Mouse (Mus musculus) 416B (cell line): Measurements from ENCODE around the gene Rnf214.

Experiments
- DNase-seq: peaks from one replicate; pipeline ENCODE4 v3.0.0; 2011; ENCODE audit warnings: low read depth

Rnf214 gene

GRCm38 (mm10) chr9:45935628-45936210 lies 29.0 kb upstream of the Rnf214 start, which contains the start of gene Tagln:
TSS of gene Tagln (minus strand) at chr9:45936058.
- DNase-seq, result no peak

- no peak for DNase-seq
Observed at GRCm38 (mm10) chr9:45932571-45933415, 26.1 kb upstream of the Rnf214 start.

- DNase-seq, result no peak
Observed at GRCm38 (mm10) chr9:45931958-45932357, 25.2 kb upstream of the Rnf214 start.

- no peak for DNase-seq
Observed at GRCm38 (mm10) chr9:45929285-45929684, 22.6 kb upstream of the Rnf214 start.

GRCm38 (mm10) chr9:45919895-45920294 lies 13.2 kb upstream of the Rnf214 start:
- no peak for DNase-seq

- DNase-seq, result no peak
Observed at GRCm38 (mm10) chr9:45917041-45917934, 10.6 kb upstream of the Rnf214 start.

- DNase-seq, result no peak
Observed at GRCm38 (mm10) chr9:45915659-45916058, 8.9 kb upstream of the Rnf214 start.

GRCm38 (mm10) chr9:45911673-45912072 lies 5.0 kb upstream of the Rnf214 start:
- DNase-seq, result peak; percentile 61

GRCm38 (mm10) chr9:45910995-45911394 lies 4.3 kb upstream of the Rnf214 start:
- no peak for DNase-seq

- no peak for DNase-seq
Observed at GRCm38 (mm10) chr9:45907078-45907428, 342 bp upstream of the Rnf214 start.

GRCm38 (mm10) chr9:45905811-45906237 lies 887 bp downstream of the Rnf214 start:
- peak; percentile 20 for DNase-seq

GRCm38 (mm10) chr9:45905196-45905595 lies 1.5 kb downstream of the Rnf214 start:
- no peak for DNase-seq

GRCm38 (mm10) chr9:45893681-45894080 lies 13.0 kb downstream of the Rnf214 start:
- peak; percentile 21 for DNase-seq

GRCm38 (mm10) chr9:45877928-45878327 lies 28.8 kb downstream of the Rnf214 start:
- peak; percentile 77 for DNase-seq

GRCm38 (mm10) chr9:45870265-45870664 lies 36.4 kb downstream of the Rnf214 start:
- DNase-seq, result no peak

- no peak for DNase-seq
Observed at GRCm38 (mm10) chr9:45869181-45869580, 37.5 kb downstream of the Rnf214 start.

- DNase-seq, result no peak
Observed at GRCm38 (mm10) chr9:45861813-45862212, 44.9 kb downstream of the Rnf214 start.

GRCm38 (mm10) chr9:45859364-45859763 lies 47.3 kb downstream of the Rnf214 start:
- no peak for DNase-seq

GRCm38 (mm10) chr9:45854136-45854535 lies 52.6 kb downstream of the Rnf214 start:
- DNase-seq, result no peak

GRCm38 (mm10) chr9:45853695-45854094 lies 53.0 kb downstream of the Rnf214 start:
- DNase-seq, result peak; percentile 90

- DNase-seq, result peak; percentile 77
Observed at GRCm38 (mm10) chr9:45851776-45852175, 54.9 kb downstream of the Rnf214 start.

GRCm38 (mm10) chr9:45851330-45851729 lies 55.4 kb downstream of the Rnf214 start:
- peak; percentile 78 for DNase-seq
